Mouse (Mus musculus): ENCODE data around the gene Npas3. TPM values are rescaled to one million over a fixed set of nuclear protein-coding genes. Genes with fewer than 3 reads are reported as not detected.

Gene Npas3
- total and polyA plus RNA-seq, 3 experiments: 0.02 to 0.64 (median 0.10) TPM

DNA sequence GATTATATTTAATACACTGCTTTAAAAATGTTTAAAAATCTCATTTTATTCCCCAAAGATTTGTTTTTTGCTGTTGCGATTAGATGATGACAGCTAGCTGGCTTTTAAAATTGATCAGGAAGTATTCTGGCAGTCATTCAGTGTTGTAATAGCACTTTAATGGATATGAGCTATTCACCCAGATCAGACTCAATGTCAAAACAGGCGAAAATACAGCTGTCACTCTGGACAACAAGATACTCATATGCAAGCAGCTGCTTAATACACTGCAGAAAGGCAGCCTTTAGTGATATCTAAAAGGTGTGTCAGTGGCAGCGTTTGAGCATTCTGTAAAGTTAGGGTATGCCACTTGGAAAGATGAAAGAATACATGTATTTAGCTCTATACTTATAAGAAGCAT, 83.3 kb downstream of the Npas3 start:
- Histone ChIP-seq H3K4me3 (no peak overlapping the region), H3K79me2 (replicated peaks; ENCODE audit: control insufficient read depth, insufficient read depth, low read length) (no peaks in the 10 kb centered on the region), H3K27me3 (ENCODE audit: control insufficient read depth, insufficient read depth, low read length) (0 out of 2 replicates have a peak, but pooled peaks cover 1% of the 10 kb centered on the region), H3K36me3 (ENCODE audit: control insufficient read depth, insufficient read depth, low read length) (no peaks in the 10 kb centered on the region), H3K4me1 (ENCODE audit: control insufficient read depth, insufficient read depth, low read length) (peaks cover 1% of the 10 kb centered on the region; the same call in 1 of the 2 replicates), H3K27ac (no peak overlapping the region), H3K9ac (ENCODE audit: low read depth, low read length) (no peak overlapping the region)
- intact Hi-C loops (cut with DNase I): no loop called here
- 66% methylated on average over 3 of the region's 3 CpGs for WGBS
- no peak for DNase-seq
- TF ChIP-seq EP300 (IDR thresholded peaks at IDR 0.05; ENCODE audit: insufficient read depth, low read depth, low read length) (no peak), CTCF (IDR thresholded peaks at IDR 0.05) (no peak), POLR2A (IDR thresholded peaks at IDR 0.05; ENCODE audit: insufficient read depth, low read depth, low read length) (no peak)

- Histone ChIP-seq H3K4me3 (no peak overlapping the region), H3K79me2 (replicated peaks; ENCODE audit: control insufficient read depth, insufficient read depth, low read length) (no peaks in the 10 kb centered on the region), H3K27me3 (ENCODE audit: control insufficient read depth, insufficient read depth, low read length) (0 out of 2 replicates have a peak, but pooled peaks cover 1% of the 10 kb centered on the region), H3K4me1 (ENCODE audit: control insufficient read depth, insufficient read depth, low read length) (peaks cover 1% of the 10 kb centered on the region; the same call in 1 of the 2 replicates), H3K9ac (ENCODE audit: low read depth, low read length) (no peak overlapping the region), H3K36me3 (ENCODE audit: control insufficient read depth, insufficient read depth, low read length) (no peaks in the 10 kb centered on the region), H3K27ac (no peak overlapping the region)
- intact Hi-C loops (cut with DNase I): no loop called here
- DNase-seq: no peak
- 67% methylated on average over 2 of the region's 2 CpGs for WGBS
- TF ChIP-seq CTCF (IDR thresholded peaks at IDR 0.05) (no peak), EP300 (IDR thresholded peaks at IDR 0.05; ENCODE audit: insufficient read depth, low read depth, low read length) (no peak), POLR2A (IDR thresholded peaks at IDR 0.05; ENCODE audit: insufficient read depth, low read depth, low read length) (no peak)
These were observed 84.8 kb downstream of the Npas3 start for GRCm38 (mm10) chr12:53333251-53333650.

- intact Hi-C loops (cut with DNase I): no loop called here
- DNase-seq: no peak
- no peaks in the 10 kb centered on the region; the same call in 1 of the 2 replicates for H3K27me3 ChIP-seq (ENCODE audit: control insufficient read depth, insufficient read depth, low read length)
- no peak overlapping the region for H3K27ac ChIP-seq
- H3K79me2 ChIP-seq (replicated peaks; ENCODE audit: control insufficient read depth, insufficient read depth, low read length): no peaks in the 10 kb centered on the region
- WGBS: 72% methylated on average over 14 of the region's 14 CpGs
- no peak overlapping the region for H3K9ac ChIP-seq (ENCODE audit: low read depth, low read length)
- no peaks in the 10 kb centered on the region for H3K36me3 ChIP-seq (ENCODE audit: control insufficient read depth, insufficient read depth, low read length)
- no peak for TF ChIP-seq POLR2A (IDR thresholded peaks at IDR 0.05; ENCODE audit: insufficient read depth, low read depth, low read length)
- no peak for TF ChIP-seq CTCF (IDR thresholded peaks at IDR 0.05)
- TF ChIP-seq EP300 (IDR thresholded peaks at IDR 0.05; ENCODE audit: insufficient read depth, low read depth, low read length): no peak
- H3K4me1 ChIP-seq (ENCODE audit: control insufficient read depth, insufficient read depth, low read length): no peaks in the 10 kb centered on the region
- H3K4me3 ChIP-seq: no peak overlapping the region
These were observed 90.0 kb downstream of the Npas3 start for GRCm38 (mm10) chr12:53338349-53338948.

DNA sequence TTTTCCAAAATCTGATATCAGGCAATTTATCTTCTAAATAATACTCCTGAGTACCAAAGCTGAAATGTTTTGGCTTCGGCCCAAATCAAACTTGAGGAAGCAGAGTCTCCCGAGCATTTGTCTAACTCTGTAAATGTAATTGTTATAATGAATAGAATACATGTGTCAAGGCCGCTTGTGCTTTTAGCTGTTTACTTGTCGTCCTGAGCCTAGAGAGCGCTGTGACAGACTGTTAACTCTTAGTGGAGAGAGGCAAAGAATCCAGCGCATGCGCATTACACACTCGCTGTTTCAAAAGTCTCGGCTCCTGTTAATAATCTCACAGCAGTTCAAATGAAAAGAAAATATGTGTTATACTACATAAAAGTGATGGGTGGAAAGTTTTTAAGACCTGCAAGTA, 94.3 kb downstream of the Npas3 start:
- H3K27ac ChIP-seq: no peak overlapping the region
- H3K36me3 ChIP-seq (ENCODE audit: control insufficient read depth, insufficient read depth, low read length): no peaks in the 10 kb centered on the region
- no peaks in the 10 kb centered on the region for H3K79me2 ChIP-seq (replicated peaks; ENCODE audit: control insufficient read depth, insufficient read depth, low read length)
- no peaks in the 10 kb centered on the region; the same call in 1 of the 2 replicates for H3K27me3 ChIP-seq (ENCODE audit: control insufficient read depth, insufficient read depth, low read length)
- H3K4me1 ChIP-seq (ENCODE audit: control insufficient read depth, insufficient read depth, low read length): no peaks in the 10 kb centered on the region
- intact Hi-C loops (cut with DNase I): no loop called here
- no peak overlapping the region for H3K9ac ChIP-seq (ENCODE audit: low read depth, low read length)
- no peak for DNase-seq
- 61% methylated on average over 9 of the region's 9 CpGs for WGBS
- H3K4me3 ChIP-seq: no peak overlapping the region
- no peak for TF ChIP-seq EP300 (IDR thresholded peaks at IDR 0.05; ENCODE audit: insufficient read depth, low read depth, low read length)
- TF ChIP-seq POLR2A (IDR thresholded peaks at IDR 0.05; ENCODE audit: insufficient read depth, low read depth, low read length): no peak
- no peak for TF ChIP-seq CTCF (IDR thresholded peaks at IDR 0.05)

DNA sequence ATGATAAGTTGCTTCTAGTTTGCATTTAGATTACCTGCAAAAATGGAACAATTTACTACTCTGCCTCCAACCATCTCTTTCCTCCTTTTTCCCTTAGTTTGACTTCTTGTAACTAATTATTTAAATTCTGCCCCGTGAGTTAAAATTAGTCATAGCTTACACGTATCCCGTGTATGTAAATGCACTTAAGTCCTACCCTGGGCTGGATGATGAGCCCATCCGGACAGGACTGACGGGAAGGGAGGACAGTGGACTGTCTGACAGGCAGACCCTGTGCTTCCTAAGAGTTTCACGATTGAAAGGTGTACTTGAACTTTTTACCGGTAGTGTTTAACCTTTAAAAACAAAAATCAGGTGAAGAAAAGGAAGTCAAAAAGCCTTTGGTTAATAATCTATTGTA, 103.4 kb downstream of the Npas3 start:
- Histone ChIP-seq H3K27ac (no peak overlapping the region), H3K4me1 (ENCODE audit: control insufficient read depth, insufficient read depth, low read length) (no peaks in the 10 kb centered on the region), H3K27me3 (ENCODE audit: control insufficient read depth, insufficient read depth, low read length) (no peaks in the 10 kb centered on the region), H3K36me3 (ENCODE audit: control insufficient read depth, insufficient read depth, low read length) (no peaks in the 10 kb centered on the region), H3K4me3 (no peak overlapping the region), H3K79me2 (replicated peaks; ENCODE audit: control insufficient read depth, insufficient read depth, low read length) (no peaks in the 10 kb centered on the region), H3K9ac (ENCODE audit: low read depth, low read length) (no peak overlapping the region)
- intact Hi-C loops (cut with DNase I): no loop called here
- no peak for TF ChIP-seq POLR2A (IDR thresholded peaks at IDR 0.05; ENCODE audit: insufficient read depth, low read depth, low read length)
- no peak for TF ChIP-seq CTCF (IDR thresholded peaks at IDR 0.05)
- TF ChIP-seq EP300 (IDR thresholded peaks at IDR 0.05; ENCODE audit: insufficient read depth, low read depth, low read length): no peak
- WGBS: 83% methylated on average over 7 of the region's 7 CpGs
- DNase-seq: no peak

DNA sequence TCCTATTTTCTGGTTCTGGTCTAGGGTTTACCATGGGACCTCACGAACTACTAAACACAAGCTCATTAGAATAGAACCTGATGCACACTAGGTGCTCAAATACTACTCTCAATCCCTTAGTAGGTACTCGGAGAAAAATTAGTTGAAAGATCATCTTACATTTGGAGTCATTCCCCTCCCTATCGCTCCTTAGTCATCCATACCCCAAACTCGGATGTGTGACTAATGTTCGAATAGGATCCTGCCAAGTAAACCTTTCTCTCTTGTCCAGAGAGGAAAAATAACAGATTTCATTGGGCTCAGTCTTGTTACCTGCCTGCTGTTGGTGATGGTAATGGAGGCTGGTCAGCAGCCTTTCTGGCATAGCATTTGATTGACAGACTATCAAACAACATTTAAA, 117.3 kb downstream of the Npas3 start:
- 87% methylated on average over 5 of the region's 5 CpGs for WGBS
- Histone ChIP-seq H3K27me3 (ENCODE audit: control insufficient read depth, insufficient read depth, low read length) (no peaks in the 10 kb centered on the region), H3K27ac (no peak overlapping the region)

More for the DNA sequence above, 117.3 kb downstream of the Npas3 start:
- H3K4me3 ChIP-seq: no peak overlapping the region
- H3K9ac ChIP-seq (ENCODE audit: low read depth, low read length): no peak overlapping the region
- H3K4me1 ChIP-seq (ENCODE audit: control insufficient read depth, insufficient read depth, low read length): no peaks in the 10 kb centered on the region
- intact Hi-C loops (cut with DNase I): no loop called here
- DNase-seq: no peak
- H3K79me2 ChIP-seq (replicated peaks; ENCODE audit: control insufficient read depth, insufficient read depth, low read length): no peaks in the 10 kb centered on the region
- no peaks in the 10 kb centered on the region for H3K36me3 ChIP-seq (ENCODE audit: control insufficient read depth, insufficient read depth, low read length)
- no peak for TF ChIP-seq CTCF (IDR thresholded peaks at IDR 0.05)
- TF ChIP-seq POLR2A (IDR thresholded peaks at IDR 0.05; ENCODE audit: insufficient read depth, low read depth, low read length): no peak
- TF ChIP-seq EP300 (IDR thresholded peaks at IDR 0.05; ENCODE audit: insufficient read depth, low read depth, low read length): no peak

Measured in heart, adult 2 months (tissue).